ENCODE assay signal across 16 mouse cellular contexts in genomic region chr12:107266696-107267095, GRCm38 (mm10).
DNase-seq lines count a peak whose midpoint lies in the region; ATAC-seq lines count a peak whose summit lies in the region.
"Had no signal": no experiment of that assay in that cellular context is flagged by ENCODE, and none has a peak within 500 bp of the region (broad histone marks: within the 10 kb centered on the region; RNA-seq: fewer than 3 reads in every experiment).

No protein-coding gene starts in this region.

- peak; percentile 23 to 25 for DNase-seq in cerebellum, postnatal 14 days
- no peak for DNase-seq in cerebellum, adult 11 months
- DNase-seq in kidney, postnatal 4 days: no peak
- DNase-seq in ES-CJ7 (ENCODE audit: low read depth, low spot score): peak; percentile 5
- peak; percentile 78 for DNase-seq in Muller cell, postnatal 12 days (ENCODE audit: inconsistent ontology term)
- no peak for DNase-seq in left cerebral cortex, postnatal 4 days
- DNase-seq: adrenal gland, postnatal 25 days; cerebellum, adult 2 months; cerebellum, adult 9-10 months had no signal

- no peaks in the 10 kb centered on the region for H3K9me3 ChIP-seq in kidney, embryonic 15.5 days (replicated peaks)
- no peaks in the 10 kb centered on the region for H3K9me3 ChIP-seq in forebrain, embryonic 16.5 days (ENCODE audit: control insufficient read depth, low read length)
- H3K9me3 ChIP-seq: embryonic facial prominence, embryonic 10.5 days; embryonic facial prominence, embryonic 12.5 days; forebrain, embryonic 13.5 days; forebrain, embryonic 15.5 days had no signal

- WGBS in kidney, embryonic 15.5 days: 55% methylated on average over 2 of the region's 2 CpGs
- 25% methylated on average over 2 of the region's 2 CpGs for WGBS in forebrain, embryonic 16.5 days

- no peaks in the 10 kb centered on the region for H3K36me3 ChIP-seq in kidney, embryonic 15.5 days
- no peaks in the 10 kb centered on the region for H3K36me3 ChIP-seq in forebrain, embryonic 16.5 days (ENCODE audit: control insufficient read depth, insufficient read depth)
- H3K36me3 ChIP-seq: embryonic facial prominence, embryonic 10.5 days; embryonic facial prominence, embryonic 12.5 days; forebrain, embryonic 15.5 days; G1E had no signal

- no peak overlapping the region for H3K4me3 ChIP-seq in kidney, embryonic 15.5 days (replicated peaks)
- no peak overlapping the region for H3K4me3 ChIP-seq in forebrain, embryonic 16.5 days (replicated peaks; ENCODE audit: low read length)
- H3K4me3 ChIP-seq: embryonic facial prominence, embryonic 10.5 days; embryonic facial prominence, embryonic 12.5 days; forebrain, embryonic 13.5 days; forebrain, embryonic 15.5 days had no signal

- no peaks in the 10 kb centered on the region for H3K27me3 ChIP-seq in kidney, embryonic 15.5 days
- no peaks in the 10 kb centered on the region for H3K27me3 ChIP-seq in forebrain, embryonic 16.5 days (replicated peaks; ENCODE audit: control insufficient read depth, insufficient read depth, low read length)
- H3K27me3 ChIP-seq: embryonic facial prominence, embryonic 12.5 days; forebrain, embryonic 13.5 days; forebrain, embryonic 15.5 days had no signal

- H3K4me1 ChIP-seq in kidney, embryonic 15.5 days: no peaks in the 10 kb centered on the region
- peaks cover 10% of the 10 kb centered on the region; the same call in 1 of the 2 replicates for H3K4me1 ChIP-seq in forebrain, embryonic 16.5 days (replicated peaks; ENCODE audit: control insufficient read depth, insufficient read depth, low read length)
- H3K4me1 ChIP-seq: embryonic facial prominence, embryonic 12.5 days had no signal

- H3K4me2 ChIP-seq in kidney, embryonic 15.5 days: no peak overlapping the region
- H3K4me2 ChIP-seq in forebrain, embryonic 16.5 days (ENCODE audit: low read length): no peak overlapping the region
- H3K4me2 ChIP-seq: embryonic facial prominence, embryonic 12.5 days; forebrain, embryonic 13.5 days; forebrain, embryonic 15.5 days had no signal

- no peak overlapping the region for H3K9ac ChIP-seq in kidney, embryonic 15.5 days
- no peak overlapping the region for H3K9ac ChIP-seq in forebrain, embryonic 16.5 days (replicated peaks; ENCODE audit: low read depth, low read length)
- H3K9ac ChIP-seq: embryonic facial prominence, embryonic 12.5 days; forebrain, embryonic 13.5 days; forebrain, embryonic 15.5 days had no signal

- intact Hi-C loops in left cerebral cortex, postnatal 4 days (cut with DNase I): no loop called here

- 0 out of 2 replicates have a peak, but pooled peaks have one; percentile 25 for ATAC-seq in kidney, embryonic 15.5 days (replicated peaks; ENCODE audit: low FRiP score)
- no peak for ATAC-seq in forebrain, embryonic 16.5 days
- ATAC-seq: forebrain, embryonic 13.5 days; forebrain, embryonic 15.5 days had no signal

- no peak overlapping the region for H3K27ac ChIP-seq in kidney, embryonic 15.5 days
- no peak overlapping the region for H3K27ac ChIP-seq in forebrain, embryonic 16.5 days (ENCODE audit: low read length)
- H3K27ac ChIP-seq: embryonic facial prominence, embryonic 10.5 days; embryonic facial prominence, embryonic 12.5 days; forebrain, embryonic 13.5 days; forebrain, embryonic 15.5 days had no signal

Comparison
In these comparisons a context has a peak if more than half of its experiments do, and no peak if none do; other contexts are left out.
1. DNase-seq: peak in cerebellum, postnatal 14 days (2 of 2), ES-CJ7 (single experiment) and Muller cell, postnatal 12 days (single experiment); none in cerebellum, adult 11 months (single experiment), kidney, postnatal 4 days (0 of 2) and left cerebral cortex, postnatal 4 days (single experiment).